Mouse (Mus musculus): ENCODE measurements around the gene Slc7a5. TPM values are rescaled to one million over a fixed set of nuclear protein-coding genes. Genes with fewer than 3 reads are reported as not detected.
A peak's percentile ranks its signal among the peaks of the same experiment; 100 is the strongest.

Gene Slc7a5
- total RNA-seq, 2 experiments from 2014 or later = 35.3 to 48.3 TPM

GRCm38 (mm10) chr8:121853586-121853985 lies 53.9 kb downstream of the Slc7a5 start:
- peak; percentile 24 to 29 for DNase-seq (ENCODE audit: low spot score in 2 of 2)

DNA sequence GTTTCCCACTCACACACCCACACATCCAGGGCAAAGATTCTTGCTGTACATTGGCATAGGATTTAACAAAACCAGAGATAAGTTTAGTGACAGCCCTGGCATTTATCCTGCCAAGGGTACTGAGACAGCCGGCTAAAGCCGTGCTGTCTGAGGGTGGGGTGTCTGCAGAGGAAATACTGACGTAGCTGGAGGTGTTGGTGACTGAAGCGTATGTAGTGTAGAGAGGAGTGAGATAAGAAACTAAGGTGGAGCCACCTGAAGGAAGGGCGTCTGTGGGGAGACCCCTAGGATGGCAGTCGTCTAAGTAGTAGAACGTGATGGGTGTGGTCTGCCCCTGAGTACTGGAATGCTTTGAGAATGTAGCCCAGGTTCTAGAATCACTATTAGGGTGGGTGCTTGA lies 55.0 kb downstream of the Slc7a5 start:
- peak in 1 of 2 experiments; percentile 13 for DNase-seq (ENCODE audit: low spot score in 2 of 2)

DNA sequence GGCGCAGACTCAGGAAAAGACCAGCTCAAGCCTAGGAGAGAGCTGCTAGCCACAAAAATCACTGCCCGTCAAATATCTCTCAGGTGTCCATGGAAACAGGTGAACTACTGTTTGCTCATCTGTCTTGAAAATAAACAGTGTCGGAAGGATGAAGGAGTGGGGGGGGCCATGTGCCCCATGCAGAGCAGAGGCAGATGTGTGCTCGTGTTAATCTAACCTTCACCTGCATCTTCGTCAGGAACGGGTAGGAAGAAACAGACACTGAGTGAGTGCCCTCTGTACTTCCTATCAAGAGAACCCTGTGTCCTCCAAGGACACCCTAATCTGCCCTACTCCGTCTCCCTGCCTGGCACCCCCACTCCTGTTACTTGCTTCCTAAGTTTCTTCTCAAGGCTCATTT lies 55.8 kb downstream of the Slc7a5 start:
- DNase-seq (ENCODE audit: low spot score in 2 of 2) = peak in 1 of 2 experiments; percentile 16

GRCm38 (mm10) chr8:121850821-121851470 lies 56.5 kb downstream of the Slc7a5 start:
- peak; percentile 97 to 98 for DNase-seq (ENCODE audit: low spot score in 2 of 2)

DNA sequence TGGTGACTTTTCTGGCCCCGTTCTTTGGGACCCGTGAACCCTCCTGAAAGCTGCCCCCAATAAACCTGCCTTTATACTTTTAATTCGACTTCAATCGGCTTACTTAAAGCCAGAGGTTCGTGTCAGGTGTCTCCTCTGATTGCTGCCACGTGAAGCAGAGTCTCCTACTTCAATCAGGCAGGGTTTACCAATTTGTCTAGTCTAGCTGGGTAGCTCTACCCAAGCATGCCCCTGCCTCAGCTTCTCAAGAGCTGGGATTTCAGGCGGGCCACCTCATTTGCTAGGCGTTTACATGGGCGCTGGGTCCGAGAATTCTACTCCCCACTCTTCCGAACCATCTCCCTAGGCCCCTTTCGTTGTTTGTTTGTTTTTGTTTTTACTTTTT lies 57.1 kb downstream of the Slc7a5 start:
- DNase-seq (ENCODE audit: low spot score in 2 of 2) = peak in 1 of 2 experiments; percentile 19

- DNase-seq (ENCODE audit: low spot score in 2 of 2) = peak; percentile 71 to 75
Measured at GRCm38 (mm10) chr8:121850018-121850417, 57.5 kb downstream of the Slc7a5 start.

GRCm38 (mm10) chr8:121849303-121849702 lies 58.2 kb downstream of the Slc7a5 start:
- DNase-seq (ENCODE audit: low spot score in 2 of 2) = peak in 1 of 2 experiments; percentile 13

DNA sequence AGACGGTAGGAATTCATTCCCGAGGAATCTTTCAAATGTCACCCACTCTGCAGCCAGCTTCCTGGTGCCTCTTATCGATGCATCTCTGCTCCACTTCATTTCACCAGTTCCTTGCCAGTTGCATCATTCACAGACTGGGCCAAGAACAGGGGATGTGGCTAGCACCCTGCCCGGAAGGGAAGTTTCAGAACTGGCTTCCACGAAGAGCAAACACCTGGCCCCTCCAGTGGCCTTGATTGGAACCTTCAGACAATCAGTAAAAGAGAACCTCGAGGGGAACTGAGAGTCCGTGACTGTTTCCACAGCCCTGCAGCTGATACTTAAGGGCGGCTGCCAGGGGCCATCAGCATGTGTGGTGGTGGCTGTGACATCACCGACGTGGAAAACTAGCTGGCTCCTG lies 59.0 kb downstream of the Slc7a5 start:
- peak in 1 of 2 experiments; percentile 15 for DNase-seq (ENCODE audit: low spot score in 2 of 2)

DNA sequence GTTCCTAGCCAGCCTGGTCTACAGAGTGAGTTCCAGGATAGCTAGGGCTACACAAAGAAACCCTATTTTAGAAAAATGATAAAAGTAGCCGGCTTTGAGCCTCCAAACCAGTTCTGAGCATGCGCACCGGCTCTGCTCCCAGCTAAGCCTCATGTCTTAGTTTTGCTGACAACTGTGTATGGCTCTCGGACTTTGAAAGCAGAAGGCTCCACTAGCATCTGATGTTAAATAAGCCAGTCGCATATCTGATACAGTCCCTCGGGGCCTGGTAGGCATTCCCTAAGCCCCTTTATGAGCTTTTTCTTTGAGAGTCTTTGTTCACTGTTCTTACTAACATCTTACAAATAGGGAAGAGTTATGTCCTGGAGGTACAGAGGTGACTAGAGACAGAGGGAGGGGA lies 59.5 kb downstream of the Slc7a5 start:
- peak in 1 of 2 experiments; percentile 6 for DNase-seq (ENCODE audit: low spot score in 2 of 2)

DNA sequence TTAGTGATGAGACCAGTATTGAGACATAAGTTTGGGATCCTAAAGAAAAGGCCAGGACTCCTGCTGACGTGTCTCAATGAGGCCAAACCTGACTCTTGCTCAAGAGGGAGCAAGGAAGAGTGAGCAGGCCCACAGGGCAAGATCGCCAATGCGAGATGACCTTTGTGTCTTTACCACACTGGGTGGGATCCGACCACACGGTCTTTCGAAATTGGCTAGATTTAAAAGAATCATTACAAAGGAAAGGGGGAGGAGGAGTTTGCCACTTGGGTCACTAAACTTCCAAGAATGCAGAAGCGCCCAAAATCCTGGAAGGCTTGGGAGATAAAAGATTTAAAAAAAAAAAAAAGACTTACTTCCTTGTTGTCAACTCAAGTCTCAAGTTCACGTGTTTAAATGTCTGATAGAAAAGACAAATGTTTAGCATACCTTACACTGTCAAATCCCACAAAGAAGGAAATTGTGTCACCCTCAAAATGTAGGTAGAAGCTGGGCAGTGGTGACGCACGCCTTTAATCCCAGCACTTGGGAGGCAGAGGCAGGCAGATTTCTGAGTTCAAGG lies 60.2 kb downstream of the Slc7a5 start:
- peak in 1 of 2 experiments; percentile 6 for DNase-seq (ENCODE audit: low spot score in 2 of 2)

GRCm38 (mm10) chr8:121846815-121847214 lies 60.7 kb downstream of the Slc7a5 start:
- peak in 1 of 2 experiments; percentile 10 for DNase-seq (ENCODE audit: low spot score in 2 of 2)

GRCm38 (mm10) chr8:121844765-121845164 lies 62.7 kb downstream of the Slc7a5 start:
- DNase-seq (ENCODE audit: low spot score in 2 of 2) = peak in 1 of 2 experiments; percentile 5

- peak in 1 of 2 experiments; percentile 8 for DNase-seq (ENCODE audit: low spot score in 2 of 2)
Measured at GRCm38 (mm10) chr8:121843184-121843733, 64.2 kb downstream of the Slc7a5 start.

- peak in 1 of 2 experiments; percentile 12 for DNase-seq (ENCODE audit: low spot score in 2 of 2)
Measured at GRCm38 (mm10) chr8:121842064-121842955, 65.2 kb downstream of the Slc7a5 start.

DNA sequence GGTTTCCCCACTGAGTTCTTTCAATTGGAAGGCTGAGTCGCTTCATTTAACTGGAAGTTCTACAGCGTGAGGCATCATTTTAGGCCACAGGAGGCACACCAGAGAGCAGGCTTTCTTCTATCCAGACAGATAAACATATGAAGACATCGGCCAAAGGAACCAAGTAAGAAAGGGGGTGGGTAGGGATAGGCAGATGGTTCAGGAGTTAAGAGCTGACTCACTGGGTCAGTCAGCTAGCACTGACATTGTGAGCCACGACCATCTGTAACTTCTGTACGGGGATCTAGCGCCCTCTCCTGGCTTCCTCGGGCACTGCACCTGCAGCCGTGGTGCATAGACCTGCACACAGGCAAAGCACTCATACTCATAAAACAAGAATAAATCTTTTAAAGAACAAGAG lies 66.3 kb downstream of the Slc7a5 start:
- DNase-seq (ENCODE audit: low spot score in 2 of 2) = peak; percentile 59 to 69

GRCm38 (mm10) chr8:121832503-121832902 lies 75.0 kb downstream of the Slc7a5 start:
- peak; percentile 65 to 71 for DNase-seq (ENCODE audit: low spot score in 2 of 2)

GRCm38 (mm10) chr8:121832061-121832460 lies 75.4 kb downstream of the Slc7a5 start:
- peak in 1 of 2 experiments; percentile 5 for DNase-seq (ENCODE audit: low spot score in 2 of 2)
